Mouse (Mus musculus): ENCODE results near the gene Gja10. TPM values are rescaled to one million over a fixed set of nuclear protein-coding genes. Genes with fewer than 3 reads are reported as not detected.

The Gja10 gene
- total RNA-seq, 2 experiments from 2014 or later = not detected

GRCm38 (mm10) chr4:32555506-32555905 is 47.1 kb downstream of the Gja10 start:
- Histone ChIP-seq H3K4me3 (no peak overlapping the region), H3K27ac (no peak overlapping the region)
- no peak for TF ChIP-seq CTCF (IDR thresholded peaks at IDR 0.05)
- intact Hi-C loops (cut with DNase I) = no loop called here
- DNase-seq (ENCODE audit: extremely low spot score in 1 of 2, low spot score in 2 of 2) = no peak

DNA sequence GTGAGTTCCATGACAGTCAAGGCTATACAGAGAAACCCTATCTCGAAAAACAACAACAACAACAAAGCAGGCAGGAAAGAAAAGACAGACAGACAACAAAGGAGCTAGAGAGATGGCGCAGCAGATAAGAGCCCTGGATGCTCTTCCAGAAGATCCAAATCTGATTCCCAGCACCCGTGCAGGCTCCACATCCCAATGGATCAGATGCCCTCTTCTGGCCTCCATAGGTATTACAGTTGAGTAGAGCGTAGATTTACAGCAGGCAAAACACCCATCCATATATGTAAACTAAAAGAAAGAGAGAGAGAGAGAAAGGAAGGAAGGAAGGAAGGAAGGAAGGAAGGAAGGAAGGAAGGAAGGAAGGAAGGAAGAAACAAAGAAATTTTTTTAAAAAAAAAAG is 51.2 kb downstream of the Gja10 start:
- intact Hi-C loops (cut with DNase I) = no loop called here
- peak; percentile 58 for TF ChIP-seq CTCF (IDR thresholded peaks at IDR 0.05)
- DNase-seq (ENCODE audit: extremely low spot score in 1 of 2, low spot score in 2 of 2) = no peak
- no peak overlapping the region for H3K27ac ChIP-seq
- no peak overlapping the region for H3K4me3 ChIP-seq

GRCm38 (mm10) chr4:32549150-32549549 is 53.4 kb downstream of the Gja10 start:
- TF ChIP-seq CTCF (IDR thresholded peaks at IDR 0.05) = no peak
- Histone ChIP-seq H3K4me3 (no peak overlapping the region), H3K27ac (no peak overlapping the region)
- no peak for DNase-seq (ENCODE audit: extremely low spot score in 1 of 2, low spot score in 2 of 2)
- intact Hi-C loops (cut with DNase I) = no loop called here

Other genes with a start within 250 kb of the Gja10 start
- 10 to 100 TPM in 1 of 2 experiments, 1 to 10 TPM in 1; 9.0 to 10.8 TPM for gene Casp8ap2, start 12.7 kb upstream of the Gja10 start, total RNA-seq (2021)
- gene Mdn1, start 54.4 kb upstream of the Gja10 start, total RNA-seq (2021) = 10 to 100 TPM; 43.6 to 44.3 TPM
- gene Lyrm2, start 197.5 kb upstream of the Gja10 start, total RNA-seq (2021) = 10 to 100 TPM; 31.7 to 31.8 TPM

All from left cerebral cortex, adult 2 months (tissue).